Mouse (Mus musculus) CH12.LX (cell line): ENCODE data around the gene Msmb. TPM values are rescaled to one million over a fixed set of nuclear protein-coding genes. Genes with fewer than 3 reads are reported as not detected.

Experiments
- DNase-seq: peaks from one replicate; pipeline ENCODE4 v3.0.0-alpha.2; 2013; ENCODE audit errors: extremely low read depth
- H3K27ac ChIP-seq: 2 replicates; pipeline ENCODE4 v1.5.1; 2012; ENCODE audit warnings: low read depth, mild to moderate bottlenecking, control low read depth, moderate library complexity; ENCODE audit not compliant: insufficient read depth
- H3K27me3 ChIP-seq: replicated peaks from 2 replicates; pipeline ENCODE3; 2012; ENCODE audit warnings: inconsistent platforms
- H3K36me3 ChIP-seq, 2 experiments: replicated peaks in 1 of 2; 2 replicates each; pipeline versions ENCODE3 to v1.6.1; 2012; ENCODE audit warnings: inconsistent platforms in 1 of 2, low read length in 1 of 2, mild to moderate bottlenecking in 1 of 2, mixed read lengths in 1 of 2, moderate library complexity in 1 of 2; ENCODE audit not compliant: control insufficient read depth in 1 of 2, insufficient read depth in 1 of 2
- H3K4me1 ChIP-seq, 2 experiments: 2 replicates each; pipeline ENCODE4 v1.6.1; 2012; ENCODE audit warnings: inconsistent platforms in 1 of 2, moderate library complexity in 1 of 2; ENCODE audit not compliant: insufficient read depth in 2 of 2, control insufficient read depth in 1 of 2
- H3K4me2 ChIP-seq: 2 replicates; pipeline ENCODE4 v1.6.1; 2012; ENCODE audit warnings: low read depth, mild to moderate bottlenecking, control low read depth; ENCODE audit not compliant: poor library complexity, insufficient read depth, severe bottlenecking
- H3K4me3 ChIP-seq, 3 experiments: fragments of 150-350 bp in 1 of 3; sonication (generic) in 1 of 3; replicated peaks in 1 of 3; 2 replicates each; pipeline versions ENCODE3 to v1.5.1; 2011 to 2012; ENCODE audit warnings: low read depth in 2 of 3, low read length in 2 of 3, mild to moderate bottlenecking in 2 of 3, moderate library complexity in 2 of 3, control low read depth in 1 of 3, improper control_type of control experiment in 1 of 3, inconsistent platforms in 1 of 3, mixed read lengths in 1 of 3; ENCODE audit not compliant: poor library complexity in 1 of 3
- H3K79me2 ChIP-seq: replicated peaks from 2 replicates; pipeline ENCODE4 v1.6.1; 2012; ENCODE audit warnings: mild to moderate bottlenecking, moderate library complexity; ENCODE audit not compliant: control insufficient read depth, poor library complexity, insufficient read depth, severe bottlenecking; ENCODE audit errors: extremely low read depth
- H3K9ac ChIP-seq: 2 replicates; pipeline ENCODE4 v1.6.1; 2012; ENCODE audit warnings: low read depth, mild to moderate bottlenecking, control low read depth, moderate library complexity; ENCODE audit not compliant: insufficient read depth
- H3K9me3 ChIP-seq: replicated peaks from 2 replicates; pipeline ENCODE3; 2012; ENCODE audit warnings: low read length, inconsistent platforms, mixed read lengths
- BHLHE40 ChIP-seq: IDR thresholded peaks from 2 replicates; pipeline ENCODE4 v1.6.1; 2011; ENCODE audit warnings: mild to moderate bottlenecking, low read depth, low read length, improper control_type of control experiment
- CTCF ChIP-seq, 2 experiments: IDR thresholded peaks in 1 of 2; conservative IDR thresholded peaks in 1 of 2; 2 replicates each; pipeline ENCODE4 v1.5.1; 2011 to 2012; ENCODE audit warnings: low read depth in 2 of 2, low read length in 2 of 2, improper control_type of control experiment in 1 of 2, inconsistent platforms in 1 of 2, mild to moderate bottlenecking in 1 of 2, moderate library complexity in 1 of 2
- ELF1 ChIP-seq: IDR thresholded peaks from 2 replicates; pipeline ENCODE4 v1.6.1; 2014; ENCODE audit warnings: low read depth, mild to moderate bottlenecking, inconsistent platforms, low read length, improper control_type of control experiment
- EP300 ChIP-seq: IDR thresholded peaks from 2 replicates; pipeline ENCODE4 v1.6.1; 2011; ENCODE audit warnings: low read length, improper control_type of control experiment
- ETS1 ChIP-seq: conservative IDR thresholded peaks from 2 replicates; pipeline ENCODE4 v1.6.1; 2012; ENCODE audit warnings: low read depth, mild to moderate bottlenecking, inconsistent platforms, low read length, improper control_type of control experiment, moderate library complexity
- JUND ChIP-seq: conservative IDR thresholded peaks from 2 replicates; pipeline ENCODE4 v1.6.1; 2011; ENCODE audit warnings: low read depth, low read length, improper control_type of control experiment
- KAT2A ChIP-seq: IDR thresholded peaks from 2 replicates; pipeline ENCODE4 v1.6.1; 2012; ENCODE audit warnings: low read length, improper control_type of control experiment, inconsistent platforms; ENCODE audit not compliant: insufficient replicate concordance
- MAFK ChIP-seq: IDR thresholded peaks from 2 replicates; pipeline ENCODE4 v1.6.1; 2011; ENCODE audit warnings: low read length, improper control_type of control experiment; ENCODE audit not compliant: insufficient replicate concordance
- MAX ChIP-seq: IDR thresholded peaks from 2 replicates; pipeline ENCODE4 v1.6.1; 2011; ENCODE audit warnings: low read length, improper control_type of control experiment
- MAZ ChIP-seq: IDR thresholded peaks from 2 replicates; pipeline ENCODE4 v1.6.1; 2012; ENCODE audit warnings: low read depth, mild to moderate bottlenecking, inconsistent platforms, low read length, improper control_type of control experiment, moderate library complexity
- MEF2A ChIP-seq: IDR thresholded peaks from 2 replicates; pipeline ENCODE4 v1.6.1; 2014; ENCODE audit warnings: low read depth, mild to moderate bottlenecking, inconsistent platforms, low read length, improper control_type of control experiment, borderline replicate concordance
- MXI1 ChIP-seq: IDR thresholded peaks from 2 replicates; pipeline ENCODE4 v1.6.1; 2011; ENCODE audit warnings: mild to moderate bottlenecking, low read depth, low read length, improper control_type of control experiment
- MYC ChIP-seq: IDR thresholded peaks from 2 replicates; pipeline ENCODE4 v1.6.1; 2011; ENCODE audit warnings: low read depth, mild to moderate bottlenecking, improper control_type of control experiment, low read length
- NELFE ChIP-seq: IDR thresholded peaks from 2 replicates; pipeline ENCODE4 v1.6.1; 2011; ENCODE audit warnings: low read depth, low read length, improper control_type of control experiment
- NRF1 ChIP-seq: IDR thresholded peaks from 2 replicates; pipeline ENCODE4 v1.6.1; 2014; ENCODE audit warnings: low read depth, mild to moderate bottlenecking, inconsistent platforms, low read length, improper control_type of control experiment, moderate library complexity
- POLR2A ChIP-seq: IDR thresholded peaks from 2 replicates; pipeline ENCODE4 v1.6.1; 2011; ENCODE audit warnings: low read depth, mild to moderate bottlenecking, improper control_type of control experiment, low read length
- POLR2AphosphoS2 ChIP-seq: IDR thresholded peaks from 2 replicates; pipeline ENCODE4 v1.6.1; 2011; ENCODE audit warnings: low read depth, low read length, improper control_type of control experiment
- RAD21 ChIP-seq: IDR thresholded peaks from 2 replicates; pipeline ENCODE4 v1.6.1; 2011; ENCODE audit warnings: low read depth, mild to moderate bottlenecking, low read length, improper control_type of control experiment, moderate library complexity
- RCOR1 ChIP-seq: conservative IDR thresholded peaks from 2 replicates; pipeline ENCODE4 v1.6.1; 2012; ENCODE audit warnings: low read depth, mild to moderate bottlenecking, inconsistent platforms, low read length, improper control_type of control experiment
- SIN3A ChIP-seq: IDR thresholded peaks from 2 replicates; pipeline ENCODE4 v1.6.1; 2012; ENCODE audit warnings: low read length, improper control_type of control experiment, inconsistent platforms
- TBP ChIP-seq: conservative IDR thresholded peaks from 2 replicates; pipeline ENCODE4 v1.6.1; 2011; ENCODE audit warnings: low read depth, low read length, improper control_type of control experiment
- TCF12 ChIP-seq: IDR thresholded peaks from 2 replicates; pipeline ENCODE4 v1.6.1; 2014; ENCODE audit warnings: low read depth, mild to moderate bottlenecking, inconsistent platforms, low read length, improper control_type of control experiment
- UBTF ChIP-seq: IDR thresholded peaks from 2 replicates; pipeline ENCODE4 v1.6.1; 2012; ENCODE audit warnings: low read depth, mild to moderate bottlenecking, inconsistent platforms, low read length, improper control_type of control experiment, moderate library complexity
- USF2 ChIP-seq: conservative IDR thresholded peaks from 2 replicates; pipeline ENCODE4 v1.6.1; 2011; ENCODE audit warnings: low read depth, low read length, improper control_type of control experiment
- ZMIZ1 ChIP-seq: IDR thresholded peaks from 2 replicates; pipeline ENCODE4 v1.6.1; 2012; ENCODE audit warnings: low read depth, mild to moderate bottlenecking, inconsistent platforms, low read length, improper control_type of control experiment
- ZNF384 ChIP-seq: IDR thresholded peaks from 2 replicates; pipeline ENCODE4 v1.6.1; 2012; ENCODE audit warnings: low read depth, low read length, improper control_type of control experiment, inconsistent platforms
- dilution Hi-C: fragments of 300-500 bp; cut with MboI; formaldehyde crosslinking; loops from 2 replicates; pipeline ENCODE4 v1.14.3; 2020; ENCODE audit warnings: low sequenced_read_pairs; ENCODE audit not compliant: extremely low pct_unique_long_range_greater_than_20kb, extremely low pct_ligation_motif_present
- in situ Hi-C: fragments of 300-500 bp; cut with MboI; formaldehyde crosslinking; loops from 3 replicates; pipeline ENCODE4 v1.14.3; 2019; ENCODE audit warnings: low sequenced_read_pairs, low pct_ligation_motif_present, low pct_unique_long_range_greater_than_20kb, mixed read lengths
- polyA plus RNA-seq: library from polyadenylated mRNA; unstranded; fragments of >175 nt; gene quantifications from 2 replicates; pipeline ENCODE4 v1.2.1, GENCODE M21; 2012; ENCODE audit warnings: low read depth; ENCODE audit not compliant: insufficient read length
- total RNA-seq, 2 experiments: library from RNA; depleted of rRNA; stranded (reverse); fragments of 300-350 nt in 1 of 2; fragments of >200 nt in 1 of 2; gene quantifications; 2 replicates each; pipeline ENCODE4 v1.2.3; 2012 to 2014

The Msmb gene
- total and polyA plus RNA-seq, 3 experiments = not detected

DNA sequence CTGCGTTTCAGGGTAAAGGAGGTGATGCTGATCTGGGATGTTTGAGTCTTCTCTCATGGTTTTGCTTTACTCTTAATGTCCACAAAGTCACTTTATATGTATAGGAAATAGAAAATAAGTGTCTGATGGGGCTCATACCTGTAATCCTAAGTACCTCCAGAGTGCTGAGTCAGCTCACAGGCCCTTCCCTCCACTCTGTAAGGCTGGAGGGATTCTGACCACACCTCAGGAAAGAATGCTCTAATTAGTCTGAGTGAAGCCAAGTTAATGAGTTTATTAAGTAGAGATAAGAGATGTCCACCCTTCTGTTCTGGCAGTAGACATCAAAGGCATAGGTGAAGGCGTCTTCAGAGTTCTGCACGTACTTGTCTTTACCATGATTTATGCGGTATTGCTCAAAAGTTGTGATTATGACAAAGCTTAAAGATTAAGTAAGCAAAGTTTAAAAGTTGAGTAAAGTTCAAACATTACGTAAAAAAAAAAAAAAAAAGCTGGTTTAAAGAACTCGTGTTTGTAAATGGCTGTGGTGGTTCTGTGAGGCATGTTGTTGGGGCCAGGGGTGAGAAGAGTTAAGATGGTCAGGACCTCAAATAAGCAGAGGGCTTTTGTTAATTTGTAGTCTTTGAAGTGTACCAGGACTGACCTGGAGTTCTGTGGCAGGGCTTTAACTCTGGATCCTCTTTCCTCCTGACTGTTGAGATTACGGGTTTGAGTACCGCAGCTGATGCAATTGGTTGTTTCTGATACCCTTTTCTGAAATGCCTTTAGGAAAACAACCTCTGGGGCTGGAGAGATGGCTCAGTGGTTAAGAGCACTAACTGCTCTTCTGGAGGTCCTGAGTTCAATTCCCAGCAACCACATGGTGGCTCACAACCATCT lies 22.6 kb downstream of the Msmb start:
- Histone ChIP-seq H3K79me2 (peaks cover 74% of the 10 kb centered on the region), H3K4me3 (no peak overlapping the region), H3K9ac (peak overlapping the region; percentile 76; the same call in 1 of the 2 replicates), H3K27ac (peak overlapping the region; percentile 28; the same call in 1 of the 2 replicates), H3K27me3 (no peaks in the 10 kb centered on the region), H3K36me3 (peaks cover 0 to 10% of the 10 kb centered on the region in 2 experiments), H3K4me2 (peak overlapping the region; percentile 89; the same call in 1 of the 2 replicates), H3K9me3 (no peaks in the 10 kb centered on the region), H3K4me1 (peaks cover 2 to 68% of the 10 kb centered on the region in 2 experiments; a peak in 2 of 4 replicates)
- no peak for DNase-seq
- in situ Hi-C loops = no loop called here
- TF ChIP-seq MAFK = peak; percentile 82
- TF ChIP-seq SIN3A = no peak
- TF ChIP-seq USF2 = no peak
- TF ChIP-seq CTCF (conservative IDR thresholded peaks at IDR 0.05 in 1 of 2, IDR thresholded peaks at IDR 0.05 in 1 of 2; ENCODE audit: low read depth in 2 of 2, low read length in 2 of 2) = no peak
- TF ChIP-seq RAD21 = no peak
- no peak for TF ChIP-seq POLR2AphosphoS2
- TF ChIP-seq MXI1 = no peak
- no peak for TF ChIP-seq BHLHE40
- TF ChIP-seq TBP = 0 out of 2 replicates have a peak, but pooled peaks have one; percentile 21
- dilution Hi-C loops = no loop called here

DNA sequence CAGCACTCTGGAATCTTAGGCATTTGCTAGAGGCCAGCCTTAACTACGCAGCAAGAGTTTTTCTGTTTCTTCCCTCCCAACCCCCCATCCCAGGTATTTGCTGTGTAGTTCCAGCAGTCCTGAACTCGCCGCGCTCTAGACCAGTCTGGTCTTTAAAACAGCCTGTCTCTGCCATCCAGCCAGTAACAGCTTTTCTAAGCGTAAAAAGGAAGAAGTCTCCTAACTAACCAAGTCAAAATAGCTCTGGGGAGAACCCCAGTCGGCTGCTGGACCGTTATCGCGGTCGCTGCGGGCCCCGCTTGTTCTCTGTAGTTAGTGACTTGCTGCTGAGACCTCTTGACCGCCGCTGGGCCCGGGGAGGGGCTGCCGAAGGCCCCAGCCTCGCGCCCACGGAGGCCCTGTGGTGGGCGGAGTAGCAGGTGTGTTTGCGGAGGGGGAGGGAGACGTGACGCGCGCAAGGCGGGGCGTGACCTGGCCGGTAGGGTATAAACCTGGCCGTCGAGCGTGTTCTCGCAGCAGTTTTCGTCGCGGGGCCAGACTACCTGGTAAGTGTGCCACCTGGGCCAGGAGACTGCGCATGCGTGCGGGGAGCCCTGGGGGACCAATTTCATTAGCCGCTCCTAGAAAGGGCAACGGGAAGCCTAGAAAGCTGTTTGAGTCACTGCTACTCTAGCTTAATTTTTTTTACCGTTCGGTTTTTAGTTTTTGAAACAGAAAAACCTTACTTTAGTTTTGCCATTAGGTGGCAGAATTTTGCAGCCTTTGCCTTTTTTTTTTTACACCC lies 23.6 kb downstream of the Msmb start:
- Histone ChIP-seq H3K4me3 (peak overlapping the region; percentile 39 to 49 (median 46)), H3K36me3 (peaks cover 0 to 20% of the 10 kb centered on the region in 2 experiments), H3K4me1 (peaks cover 2 to 78% of the 10 kb centered on the region in 2 experiments; a peak in 2 of 4 replicates), H3K9ac (peak overlapping the region; percentile 76), H3K9me3 (no peaks in the 10 kb centered on the region), H3K4me2 (peak overlapping the region; percentile 89), H3K27ac (peak overlapping the region; percentile 79), H3K27me3 (no peaks in the 10 kb centered on the region), H3K79me2 (peaks cover 79% of the 10 kb centered on the region)
- in situ Hi-C loops (no loop called here), dilution Hi-C loops (no loop called here)
- DNase-seq = peak; percentile 94
- TF ChIP-seq RAD21 (no peak), ETS1 (0 out of 2 replicates have a peak, but pooled peaks have one; percentile 11), MAZ (peak; percentile 66; the same call in 1 of the 2 replicates), MEF2A (peak; percentile 46; the same call in 1 of the 2 replicates), EP300 (peak; percentile 7; the same call in 1 of the 2 replicates), ZMIZ1 (peak; percentile 87), ZNF384 (peak; percentile 93), JUND (no peak), SIN3A (peak; percentile 74), TBP (peak; percentile 88), UBTF (peak; percentile 89), POLR2A (peak; percentile 99), RCOR1 (0 out of 2 replicates have a peak, but pooled peaks have one; percentile 18), MAX (peak; percentile 76), ELF1 (peak; percentile 34), NRF1 (peak; percentile 94), KAT2A (no peak), MYC (no peak), CTCF (conservative IDR thresholded peaks at IDR 0.05 in 1 of 2, IDR thresholded peaks at IDR 0.05 in 1 of 2; ENCODE audit: low read depth in 2 of 2, low read length in 2 of 2) (peak in 1 of 2 experiments; percentile 40; a peak in 2 of 4 replicates), POLR2AphosphoS2 (peak; percentile 84; the same call in 1 of the 2 replicates), BHLHE40 (peak; percentile 42), MAFK (no peak), TCF12 (peak; percentile 81; the same call in 1 of the 2 replicates), NELFE (peak; percentile 91)
